Mouse (Mus musculus) left cerebral cortex, adult 11 months (tissue): ENCODE measurements around the gene Ccl26.

Source experiments
- DNase-seq: peaks from one replicate; pipeline ENCODE4 v3.0.0; 2022; ENCODE audit warnings: low spot score

Gene Ccl26

GRCm38 (mm10) chr5:135537794-135538214 is 25.6 kb downstream of the Ccl26 start:
- no peak for DNase-seq

- no peak for DNase-seq
These were observed 26.0 kb downstream of the Ccl26 start for GRCm38 (mm10) chr5:135537326-135537725.

GRCm38 (mm10) chr5:135535867-135536266 is 27.5 kb downstream of the Ccl26 start:
- DNase-seq, result no peak

- DNase-seq, result no peak
These were observed 29.9 kb downstream of the Ccl26 start for GRCm38 (mm10) chr5:135533431-135533830.

GRCm38 (mm10) chr5:135531306-135531845 is 32.0 kb downstream of the Ccl26 start:
- DNase-seq, result no peak

GRCm38 (mm10) chr5:135529964-135530363 is 33.4 kb downstream of the Ccl26 start:
- no peak for DNase-seq

- no peak for DNase-seq
These were observed 34.1 kb downstream of the Ccl26 start for GRCm38 (mm10) chr5:135529310-135529709.

- DNase-seq, result no peak
These were observed 35.4 kb downstream of the Ccl26 start for GRCm38 (mm10) chr5:135527986-135528385.

- no peak for DNase-seq
These were observed 38.5 kb downstream of the Ccl26 start for GRCm38 (mm10) chr5:135524660-135525560.

- DNase-seq, result no peak
These were observed 39.3 kb downstream of the Ccl26 start for GRCm38 (mm10) chr5:135524087-135524486.

GRCm38 (mm10) chr5:135522111-135522722 is 41.2 kb downstream of the Ccl26 start:
- no peak for DNase-seq

- DNase-seq, result no peak
These were observed 46.0 kb downstream of the Ccl26 start for GRCm38 (mm10) chr5:135517348-135517883.

- no peak for DNase-seq
These were observed 50.2 kb downstream of the Ccl26 start for GRCm38 (mm10) chr5:135513131-135513530.

- no peak for DNase-seq
These were observed 52.3 kb downstream of the Ccl26 start for GRCm38 (mm10) chr5:135511105-135511504.
